Mouse (Mus musculus): ENCODE results near the gene Sfswap.
"Not testable (repeated sequence)": the region's sequence is repeated elsewhere in the genome, so short reads cannot be mapped to it uniquely, and the experiment has no call there.

DNA sequence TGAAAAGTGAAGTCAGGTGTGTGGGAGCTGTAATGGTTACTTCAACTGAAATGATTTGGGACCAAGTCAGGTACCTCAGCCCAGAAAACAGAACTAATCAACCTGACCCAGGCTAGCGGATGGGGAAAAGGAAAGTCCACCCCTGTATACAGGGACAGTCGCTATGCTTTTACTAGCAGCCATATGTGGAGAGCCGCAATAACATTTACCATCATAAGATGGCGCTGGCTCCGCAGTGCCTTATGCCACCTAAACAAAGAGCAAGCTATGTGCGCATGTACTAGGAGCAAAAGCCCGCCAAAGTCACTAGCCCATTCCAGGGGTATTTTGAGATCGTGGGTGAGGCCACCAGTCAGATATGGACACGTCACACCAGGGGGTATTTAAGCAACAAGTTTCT lies 119.6 kb downstream of the Sfswap start:
- not testable (repeated sequence) for TF ChIP-seq CEBPB (IDR thresholded peaks at IDR 0.05; ENCODE audit: low read depth); CTCF (IDR thresholded peaks at IDR 0.05; ENCODE audit: control insufficient read depth, insufficient read depth, insufficient read length); MAX (IDR thresholded peaks at IDR 0.05); MYOD1 (IDR thresholded peaks at IDR 0.05; ENCODE audit: control insufficient read depth, insufficient read length, low read depth); USF1 (IDR thresholded peaks at IDR 0.05; ENCODE audit: low read depth); MYOG (IDR thresholded peaks at IDR 0.05; ENCODE audit: control insufficient read depth, extremely low read depth, insufficient read length)
